Mouse (Mus musculus) layer of hippocampus, postnatal 36 days (tissue): Measurements from ENCODE around the gene 1700020N15Rik. TPM values are rescaled to one million over a fixed set of nuclear protein-coding genes. Genes with fewer than 3 reads are reported as not detected.
"Not testable (repeated sequence)": the region's sequence is repeated elsewhere in the genome, so short reads cannot be mapped to it uniquely, and the experiment has no call there.

ENCODE experiments used
- DNase-seq, 2 experiments: peaks; one replicate each; pipeline ENCODE4 v3.0.0; 2022
- total RNA-seq, 2 experiments: library from RNA; stranded (reverse); gene quantifications; 2 replicates each; pipeline ENCODE4 v1.2.3; 2021

The 1700020N15Rik gene
- not detected for total RNA-seq

DNA sequence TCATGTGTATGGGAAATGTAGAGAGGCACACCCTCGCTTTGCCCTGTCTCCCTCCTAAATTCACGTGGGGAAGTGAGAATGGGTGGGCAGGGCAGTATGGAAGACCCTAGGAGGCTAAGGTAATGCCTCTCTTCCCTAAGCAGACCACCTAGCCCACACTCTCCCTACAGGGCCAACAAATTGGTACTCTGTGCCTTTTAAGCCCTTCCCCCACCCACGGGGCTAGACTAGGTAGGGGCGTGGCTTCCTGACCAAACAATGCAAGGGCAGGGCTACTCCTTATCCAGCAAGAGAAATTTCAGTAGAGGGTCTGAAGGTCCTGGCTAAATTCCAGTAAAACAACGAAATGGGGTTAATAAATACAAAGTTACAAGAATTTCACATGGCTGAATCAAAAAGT is at the start of gene 1700020N15Rik:
1700020N15Rik (plus strand) TSS at position 301 of the 400 bp plus-strand sequence.
- not testable (repeated sequence) for DNase-seq

GRCm38 (mm10) chrX:69976790-69977579 is 31.9 kb downstream of the 1700020N15Rik start:
- DNase-seq = no peak
